Mouse (Mus musculus): ENCODE data around the gene Sema4g. TPM values are rescaled to one million over a fixed set of nuclear protein-coding genes. Genes with fewer than 3 reads are reported as not detected.

Gene Sema4g
- 10 to 100 TPM; 15.5 to 26.5 TPM for total RNA-seq (2021)
- long read RNA-seq, experiment 1, partial matches to known transcripts = 4 of 4 reads
- long read RNA-seq, experiment 1, other reads (novel, unspliced or antisense) = 0 of 4 reads
- long read RNA-seq, experiment 2, partial matches to known transcripts = 0 of 1 reads
- long read RNA-seq, experiment 2, other reads (novel, unspliced or antisense) = 1 of 1 reads

DNA sequence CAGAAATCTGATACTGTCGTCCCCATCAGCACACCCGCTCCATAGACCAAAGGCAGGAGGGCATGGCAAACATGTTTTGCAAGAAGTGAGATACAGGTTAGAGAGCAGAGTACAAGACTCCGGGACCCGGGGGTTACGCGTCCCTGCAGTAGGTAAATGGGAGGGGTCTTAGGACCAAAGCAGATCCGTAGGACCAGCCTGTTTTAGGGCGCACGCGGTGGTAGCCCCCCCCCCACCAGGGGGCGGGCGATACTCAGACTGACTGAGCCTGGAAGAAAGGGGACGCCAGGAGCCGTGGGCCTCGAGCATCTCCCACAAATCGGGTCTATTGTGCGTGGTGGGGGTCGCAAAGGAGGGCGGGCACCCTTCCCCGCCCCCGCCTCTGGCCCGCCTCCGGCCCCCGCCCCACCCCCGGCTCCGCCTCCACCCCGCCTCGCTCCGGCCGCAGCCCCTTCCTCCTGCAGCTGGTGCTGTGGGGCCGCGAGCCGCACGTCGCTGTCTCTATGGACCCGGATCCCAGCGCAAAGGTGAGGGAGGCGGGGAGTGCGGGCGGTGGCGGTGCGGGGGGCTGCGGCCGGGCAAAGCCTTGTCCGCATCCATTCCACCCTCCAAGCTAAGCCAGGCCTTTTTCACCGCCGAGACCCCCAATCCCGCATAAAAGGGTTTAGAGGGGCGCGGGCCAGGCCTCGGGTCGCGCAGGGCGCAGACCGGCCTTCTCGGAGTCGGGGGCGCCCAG lies at the start of gene Sema4g:
Gene Sema4g (plus strand): TSS at position 271 of the 736 bp plus-strand sequence.
- DNase-seq (ENCODE audit: low spot score in 2 of 2) = no peak

DNA sequence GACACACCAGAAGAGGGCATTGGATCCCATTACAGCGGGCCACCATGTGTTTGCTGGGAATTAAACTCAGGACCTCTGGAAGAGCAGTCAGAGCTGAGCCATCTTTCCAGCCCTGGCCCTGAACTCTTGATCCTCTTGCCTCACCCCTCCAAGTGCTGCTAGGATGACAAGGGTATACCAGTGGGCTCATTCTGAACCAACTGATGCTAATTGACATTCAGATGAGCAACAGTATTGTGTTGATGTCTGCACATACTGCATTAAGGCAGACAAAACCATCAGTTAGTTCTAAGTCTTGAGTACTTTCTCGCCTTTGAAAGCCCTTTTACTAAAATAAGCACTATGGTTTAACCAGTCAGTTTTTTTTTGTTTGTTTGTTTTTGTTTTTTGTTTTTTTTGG lies 29.3 kb upstream of the Sema4g start:
- no peak for DNase-seq (ENCODE audit: low spot score in 2 of 2)

DNA sequence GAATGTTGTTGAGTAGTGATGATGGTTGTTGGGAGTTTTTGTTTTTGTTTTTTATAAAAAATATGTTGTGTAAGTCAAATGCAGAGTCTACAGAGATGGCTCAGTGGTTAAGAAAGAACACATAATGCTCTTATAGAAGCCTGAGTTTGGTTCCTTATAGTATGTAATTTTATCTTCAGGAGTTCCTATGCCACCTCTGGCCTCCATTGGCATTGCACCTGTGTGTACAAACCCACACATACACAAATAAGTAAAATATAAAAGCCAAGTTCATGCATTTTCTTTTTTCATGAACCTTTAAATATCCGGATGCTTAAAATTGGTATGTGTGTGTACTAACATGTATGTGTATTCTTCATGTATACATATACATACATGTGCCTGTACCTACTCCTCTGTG lies 22.9 kb upstream of the Sema4g start:
- no peak for DNase-seq (ENCODE audit: low spot score in 2 of 2)

DNA sequence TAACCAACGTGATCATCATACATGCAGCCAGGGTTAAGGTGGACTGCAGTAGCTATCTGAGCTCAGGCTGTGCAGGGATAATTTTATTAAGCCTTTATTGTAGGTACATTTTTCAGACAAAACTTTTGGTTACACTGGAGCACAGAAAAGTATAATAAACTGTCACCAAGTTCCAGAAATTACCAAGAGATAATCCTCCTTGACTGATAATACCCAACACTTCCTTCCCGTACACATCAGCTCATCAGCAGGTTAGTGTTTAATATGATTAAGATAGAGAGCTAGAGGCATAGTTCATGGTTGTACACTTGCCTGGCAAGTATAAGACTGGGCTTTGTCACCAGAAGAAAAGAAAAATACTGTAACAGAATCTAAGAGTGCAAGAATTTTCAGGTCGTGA lies 20.6 kb upstream of the Sema4g start:
- no peak for DNase-seq (ENCODE audit: low spot score in 2 of 2)

DNA sequence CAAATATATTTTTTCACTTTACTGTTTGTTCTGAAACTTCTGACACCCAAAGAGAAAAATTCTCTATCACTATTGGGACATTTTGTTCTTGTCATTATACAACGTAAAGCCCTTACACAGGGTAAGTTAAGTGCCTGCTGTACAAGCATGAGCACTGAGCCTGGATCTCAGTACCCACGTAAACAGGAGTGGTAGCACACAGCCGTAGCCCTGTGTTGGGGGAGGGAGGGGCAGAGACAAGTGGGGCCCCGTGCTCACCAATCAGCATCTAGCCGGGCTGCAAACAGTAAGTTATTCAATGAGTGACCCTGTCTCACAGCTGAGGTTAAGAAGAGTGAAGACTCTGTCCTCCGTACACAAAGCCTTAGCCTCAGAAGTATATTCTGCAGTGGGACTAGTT lies 12.3 kb upstream of the Sema4g start:
- no peak for DNase-seq (ENCODE audit: low spot score in 2 of 2)

DNA sequence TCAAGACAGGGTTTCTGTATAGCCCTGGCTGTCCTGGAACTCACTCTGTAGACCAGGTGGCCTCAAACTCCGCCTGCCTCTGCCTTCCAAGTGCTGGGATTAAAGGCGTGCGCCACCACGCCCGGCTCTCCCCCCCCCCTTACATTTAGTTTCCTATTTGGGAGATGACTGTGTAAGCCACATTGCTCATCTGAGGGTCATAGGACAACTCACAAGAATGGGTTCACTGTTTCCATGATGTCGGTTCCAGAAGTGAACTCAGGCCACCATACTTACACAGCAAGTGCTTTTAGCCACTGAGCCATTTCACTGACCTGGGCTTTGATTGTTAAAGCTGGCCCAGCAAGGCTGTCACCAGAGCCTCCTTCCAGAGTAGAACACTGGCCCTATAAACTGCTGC lies 11.8 kb upstream of the Sema4g start:
- DNase-seq (ENCODE audit: low spot score in 2 of 2) = no peak

DNA sequence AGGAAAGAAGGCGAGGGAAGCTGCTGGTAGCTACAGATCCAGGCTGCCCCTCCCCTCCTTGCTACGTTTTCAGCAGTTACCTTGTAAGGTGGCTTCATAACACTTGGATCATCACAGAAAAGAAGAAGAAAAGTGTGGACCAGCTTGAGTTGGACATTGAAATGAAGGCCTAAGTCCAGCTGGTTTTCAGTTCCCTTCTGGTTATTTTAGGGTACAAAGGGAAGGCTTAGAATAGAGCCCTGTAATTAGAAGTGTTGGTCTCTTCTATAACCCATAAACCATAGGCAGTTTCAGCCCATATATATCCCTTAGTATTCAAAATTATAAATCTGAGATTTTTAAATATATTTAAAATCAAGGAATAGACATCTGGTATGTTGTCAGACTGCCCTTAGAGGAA lies 8.1 kb upstream of the Sema4g start:
- no peak for DNase-seq (ENCODE audit: low spot score in 2 of 2)

DNA sequence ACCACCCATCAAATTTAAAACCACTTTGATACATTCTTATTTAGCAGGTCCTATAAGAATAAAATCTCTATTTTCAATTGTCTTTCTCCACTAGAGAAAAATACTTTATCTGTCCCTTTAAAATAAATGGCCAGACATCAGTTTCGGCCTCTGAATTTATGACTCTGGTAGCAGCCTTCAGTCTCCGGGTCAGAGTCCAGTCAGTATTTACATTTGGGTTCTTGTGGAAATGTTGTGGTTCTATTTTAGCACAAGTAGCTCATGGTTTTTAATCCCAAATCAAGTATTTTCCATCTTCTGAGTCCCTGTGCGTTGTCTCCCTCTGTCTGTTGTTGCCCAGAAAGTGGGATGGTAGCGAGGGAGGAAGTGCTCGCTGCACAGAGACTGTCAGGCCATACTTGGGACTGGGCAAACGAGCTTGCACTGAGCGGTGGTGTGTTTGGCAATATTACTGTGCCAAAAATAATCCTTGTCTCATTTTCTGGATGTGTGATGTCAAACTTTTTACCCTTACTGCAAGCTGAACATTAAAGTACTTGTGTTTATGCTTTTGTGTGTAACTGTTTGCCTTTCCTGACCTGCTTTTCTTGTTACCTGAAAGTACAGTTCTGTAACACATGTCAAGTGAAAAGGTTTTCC lies 6.3 kb upstream of the Sema4g start:
- no peak for DNase-seq (ENCODE audit: low spot score in 2 of 2)

DNA sequence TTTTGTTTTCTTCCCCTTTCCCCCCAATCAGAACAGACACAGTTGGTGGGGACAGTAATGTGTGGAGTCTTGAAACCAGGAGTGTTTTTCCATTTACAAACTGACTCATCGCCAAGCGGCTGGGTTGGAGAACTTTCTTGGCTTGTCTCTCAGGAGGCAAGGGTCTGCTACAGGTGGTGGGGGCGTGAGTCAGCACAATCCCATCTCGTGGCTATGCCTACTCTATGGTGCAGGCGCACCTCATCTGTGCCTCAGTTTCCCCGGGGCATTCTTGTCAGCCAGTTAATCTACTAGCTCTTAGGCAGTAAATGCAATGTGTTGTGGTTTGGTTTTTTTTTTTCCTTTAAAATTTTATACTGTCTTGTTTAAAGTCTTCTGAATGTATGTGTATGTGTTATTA lies 5.5 kb upstream of the Sema4g start:
- no peak for DNase-seq (ENCODE audit: low spot score in 2 of 2)

DNA sequence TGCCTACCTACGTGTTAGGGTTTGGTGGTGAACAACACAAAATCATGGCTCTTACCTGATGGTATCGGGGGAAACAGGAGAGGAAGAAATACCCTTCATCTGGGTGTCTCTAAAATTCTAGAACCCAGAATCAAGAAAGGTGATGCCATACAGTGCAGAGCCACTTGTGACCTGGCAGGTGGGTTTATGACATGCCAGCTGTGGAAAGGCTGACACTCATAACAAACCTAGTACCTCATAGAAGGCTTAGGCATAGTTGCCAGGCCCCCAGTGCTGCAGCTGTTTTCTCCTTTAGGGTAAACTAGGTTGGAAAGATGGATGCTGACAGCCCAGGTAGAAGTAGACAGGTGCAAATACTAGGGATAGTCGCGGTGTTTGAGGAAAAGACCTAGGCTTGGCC lies 4.5 kb upstream of the Sema4g start:
- DNase-seq (ENCODE audit: low spot score in 2 of 2) = no peak

DNA sequence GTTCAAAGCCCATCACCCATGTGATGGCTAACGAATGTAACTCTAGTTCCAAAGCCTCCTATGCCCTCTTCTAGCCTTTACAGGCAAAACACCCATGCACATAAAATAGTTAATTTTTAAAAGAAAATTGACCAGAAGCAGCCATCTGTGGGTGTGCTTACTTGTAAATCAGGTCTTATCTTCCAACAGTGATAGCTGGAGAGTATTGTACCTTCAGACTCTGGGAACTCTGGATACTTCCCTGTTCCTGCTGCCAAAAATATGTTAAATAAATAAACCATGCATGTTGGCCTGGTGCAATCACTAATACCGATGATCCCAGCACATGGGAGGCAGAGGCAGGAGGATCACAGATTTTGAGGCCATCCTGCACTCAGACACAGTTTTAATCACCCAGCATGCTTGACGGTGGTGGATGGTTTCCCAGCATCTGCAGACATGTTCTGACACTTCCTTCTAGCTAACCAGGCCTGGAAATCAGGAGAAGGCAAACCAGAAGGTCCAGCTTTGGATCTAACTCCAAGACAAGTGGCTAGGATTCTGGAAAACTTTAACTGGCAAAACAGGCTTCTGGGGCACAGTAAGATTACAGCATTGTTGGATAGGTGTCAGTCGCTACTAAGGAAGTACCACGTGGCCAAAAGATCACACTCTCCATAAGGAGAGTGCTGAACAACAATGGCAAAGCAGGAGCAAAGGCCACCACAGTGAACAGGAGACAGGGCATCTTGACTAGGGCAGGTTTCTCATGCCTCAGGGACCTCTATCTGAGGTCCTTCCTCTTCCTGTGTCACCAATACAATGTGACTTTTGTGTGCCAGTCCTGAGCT lies 3.5 kb upstream of the Sema4g start:
- no peak for DNase-seq (ENCODE audit: low spot score in 2 of 2)

DNA sequence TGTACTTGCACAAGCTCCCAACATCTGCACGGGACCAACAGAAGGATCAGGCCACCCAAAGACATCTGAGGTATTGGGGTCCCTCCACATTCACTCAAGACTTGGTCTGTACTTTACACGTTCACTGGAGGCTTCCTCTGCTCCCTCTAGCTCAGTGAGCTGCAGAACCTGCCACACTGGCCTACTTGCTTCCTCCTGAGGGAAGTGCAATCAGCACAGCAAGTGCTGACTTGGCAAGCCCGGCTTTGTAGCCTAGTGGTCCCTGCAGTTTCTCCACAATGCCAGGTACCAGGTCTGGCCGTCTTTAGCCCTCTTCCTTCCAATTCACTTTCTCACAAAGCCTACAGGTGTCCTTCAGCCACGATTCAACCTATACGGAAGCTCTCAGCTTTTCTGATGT lies 1.9 kb upstream of the Sema4g start:
- DNase-seq (ENCODE audit: low spot score in 2 of 2) = no peak

DNA sequence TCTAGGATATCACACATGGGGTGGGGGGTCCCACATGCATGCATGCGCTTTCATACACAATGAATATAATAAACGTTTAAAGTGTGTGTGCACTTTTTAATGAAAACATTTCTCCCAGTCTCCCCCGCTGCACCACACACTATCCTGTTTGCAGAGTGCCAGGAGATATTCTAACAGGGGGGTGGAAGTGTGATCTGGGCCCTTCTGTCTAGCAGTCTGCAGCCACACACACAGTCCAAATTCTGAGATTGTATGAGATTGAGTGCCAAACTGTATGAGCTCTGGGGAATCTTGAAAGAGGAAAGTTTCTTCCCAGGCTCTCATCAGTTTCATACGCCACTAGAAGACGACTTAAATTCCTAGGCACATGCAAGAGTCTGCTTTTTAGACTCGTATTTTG lies 1.1 kb upstream of the Sema4g start:
- DNase-seq (ENCODE audit: low spot score in 2 of 2) = no peak

DNA sequence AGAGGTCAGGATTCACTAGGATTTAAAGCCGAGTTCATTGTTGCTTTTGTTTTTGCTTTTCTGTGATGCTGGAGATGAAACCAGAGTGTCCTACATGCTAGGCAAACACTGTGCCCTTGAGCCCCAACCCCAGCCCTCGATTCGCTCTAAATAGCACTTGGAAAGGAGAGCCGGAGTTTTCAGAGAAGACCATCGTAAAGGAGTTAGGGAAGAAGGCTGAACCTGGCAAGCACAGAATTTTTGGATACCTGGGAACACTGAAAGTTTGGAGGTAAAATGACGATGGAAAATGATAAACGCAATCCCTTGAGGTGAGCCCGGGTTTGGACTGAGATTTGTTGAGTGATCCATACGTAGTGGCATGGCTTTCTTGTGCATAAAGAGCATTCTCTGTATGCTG lies 580 bp upstream of the Sema4g start:
- DNase-seq (ENCODE audit: low spot score in 2 of 2) = no peak

DNA sequence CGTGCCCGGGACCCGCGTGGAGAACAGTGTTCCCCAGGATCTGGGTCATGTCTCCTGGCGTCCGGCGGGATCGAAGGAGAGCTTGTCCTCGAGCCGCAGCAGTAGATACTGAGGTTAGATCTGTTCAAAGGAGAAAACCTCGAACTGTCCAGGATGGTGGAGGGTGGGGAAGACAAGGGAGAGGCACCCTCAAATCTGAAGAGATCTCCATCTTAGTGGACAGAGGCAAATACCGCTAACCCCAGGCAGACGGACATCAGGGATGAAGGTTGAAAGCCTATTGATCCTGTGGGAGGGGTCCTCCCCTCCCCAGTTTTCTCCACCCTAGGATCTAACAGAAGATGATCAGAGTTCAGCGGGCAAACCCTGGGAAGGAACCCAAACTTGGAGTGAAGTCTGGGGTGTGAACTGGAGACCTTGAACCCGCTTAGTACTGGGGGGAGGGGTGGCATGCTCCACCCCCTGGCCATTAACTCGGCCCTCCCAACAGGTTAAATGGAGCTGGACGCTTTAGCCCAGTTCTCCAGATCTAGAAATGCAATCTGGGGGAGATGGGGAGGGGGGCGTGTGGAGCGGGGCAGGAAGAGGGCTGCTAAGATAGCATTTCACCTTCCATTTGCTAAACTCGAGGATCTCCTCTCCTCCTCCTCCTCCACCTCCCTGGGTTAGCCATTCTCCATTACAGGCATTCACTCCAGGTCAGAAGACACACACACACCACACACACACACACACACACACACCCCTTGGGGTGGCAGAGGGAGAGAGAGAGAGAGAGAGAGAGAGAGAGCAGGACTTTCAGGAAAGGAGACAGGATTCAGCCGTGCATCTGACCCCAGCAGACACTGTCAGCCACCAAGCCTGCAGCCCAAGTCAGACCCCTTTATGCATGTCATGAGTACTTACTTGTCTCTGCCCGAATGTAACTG lies 930 bp downstream of the Sema4g start:
- DNase-seq (ENCODE audit: low spot score in 2 of 2) = no peak

DNA sequence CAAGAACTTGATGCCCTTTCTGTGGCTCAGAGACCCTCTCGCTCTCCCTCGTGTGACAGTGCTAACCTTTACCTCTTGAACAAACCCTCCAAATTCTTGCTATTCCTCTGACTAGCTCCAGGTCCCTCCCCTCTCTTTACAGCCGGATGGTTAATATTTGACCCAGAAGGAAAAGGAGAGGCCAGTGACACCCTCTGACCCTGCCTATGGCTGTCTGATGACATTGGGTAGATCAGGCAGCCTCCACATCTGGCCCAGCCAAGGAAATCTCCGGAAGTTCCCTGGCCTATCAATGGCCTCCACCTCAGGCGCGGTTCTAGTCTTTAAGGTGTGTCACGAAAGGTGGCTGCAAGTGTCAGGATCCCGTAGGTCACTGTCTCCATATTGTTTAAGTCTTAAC lies 2.1 kb downstream of the Sema4g start:
- no peak for DNase-seq (ENCODE audit: low spot score in 2 of 2)

DNA sequence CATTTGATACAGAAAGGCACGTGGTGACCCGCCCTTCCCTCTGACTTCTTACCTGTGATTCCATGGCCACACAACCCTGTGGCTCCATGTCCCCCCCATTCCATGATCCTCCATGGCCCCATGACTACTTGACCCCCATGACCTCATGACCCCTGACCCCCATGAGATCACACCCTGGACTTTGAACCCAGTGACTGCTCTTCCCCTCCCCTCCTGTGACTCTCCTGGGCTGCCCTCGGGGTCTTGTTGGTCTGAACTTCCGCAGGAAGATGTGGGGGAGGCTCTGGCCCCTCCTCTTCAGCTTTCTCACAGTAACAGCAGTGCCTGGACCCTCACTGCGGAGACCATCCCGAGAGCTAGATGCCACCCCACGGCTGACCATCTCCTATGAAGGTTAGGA lies 3.3 kb downstream of the Sema4g start:
- no peak for DNase-seq (ENCODE audit: low spot score in 2 of 2)

DNA sequence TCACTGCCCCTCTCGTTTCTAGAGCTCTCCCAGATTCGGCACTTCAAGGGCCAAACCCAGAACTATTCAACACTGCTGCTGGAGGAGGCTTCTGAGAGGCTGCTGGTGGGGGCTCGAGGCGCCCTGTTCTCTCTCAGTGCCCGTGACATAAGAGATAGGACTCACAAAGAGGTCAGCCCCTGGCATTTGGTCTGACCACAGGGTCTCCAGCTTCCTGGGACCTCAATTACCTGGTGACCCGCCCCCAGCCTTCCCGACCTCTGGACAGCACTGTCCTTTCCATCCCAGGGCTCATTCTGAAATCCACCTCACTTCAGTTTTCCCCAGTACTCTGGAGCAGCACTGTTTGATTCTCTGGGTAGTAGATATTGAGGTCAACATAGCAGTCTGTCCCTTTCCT lies 3.8 kb downstream of the Sema4g start:
- DNase-seq (ENCODE audit: low spot score in 2 of 2) = no peak

DNA sequence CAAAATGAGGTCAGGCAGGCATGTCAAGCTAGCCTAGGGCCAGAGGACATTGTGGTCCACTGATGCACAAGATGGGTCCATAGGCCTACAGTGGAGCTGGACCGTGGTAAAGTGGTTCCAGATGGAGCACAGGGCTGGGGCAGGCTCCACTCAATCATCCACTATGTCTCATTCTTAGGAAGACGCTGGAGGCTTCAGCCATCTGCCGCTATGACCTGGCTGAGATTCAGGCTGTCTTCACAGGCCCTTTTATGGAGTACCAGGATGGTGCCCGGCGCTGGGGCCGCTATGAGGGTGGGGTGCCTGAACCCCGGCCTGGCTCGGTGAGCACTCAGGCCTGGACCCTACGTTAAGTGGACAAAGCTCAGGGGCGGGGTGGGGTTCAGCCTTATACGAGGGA lies 8.9 kb downstream of the Sema4g start:
- DNase-seq (ENCODE audit: low spot score in 2 of 2) = no peak

DNA sequence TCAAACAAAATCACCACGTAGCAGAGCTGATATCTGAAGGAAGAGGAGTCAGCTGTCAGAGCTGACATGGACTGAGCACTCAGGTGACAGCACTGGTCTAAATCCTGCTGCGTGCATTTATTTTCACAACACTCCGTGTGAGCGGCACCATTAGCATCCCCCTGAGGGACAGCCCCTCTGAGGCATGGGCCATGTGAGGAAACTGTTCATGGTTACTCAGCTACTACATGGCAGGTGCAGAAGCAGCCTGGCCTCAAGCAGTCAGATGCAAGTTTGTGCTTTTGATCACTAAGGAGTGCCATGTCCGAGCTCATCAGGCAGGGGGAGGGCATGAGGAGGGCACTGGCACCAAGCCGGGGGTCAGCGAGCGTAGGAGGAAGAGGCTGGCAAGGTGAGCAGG lies 10.7 kb downstream of the Sema4g start:
- no peak for DNase-seq (ENCODE audit: low spot score in 2 of 2)

DNA sequence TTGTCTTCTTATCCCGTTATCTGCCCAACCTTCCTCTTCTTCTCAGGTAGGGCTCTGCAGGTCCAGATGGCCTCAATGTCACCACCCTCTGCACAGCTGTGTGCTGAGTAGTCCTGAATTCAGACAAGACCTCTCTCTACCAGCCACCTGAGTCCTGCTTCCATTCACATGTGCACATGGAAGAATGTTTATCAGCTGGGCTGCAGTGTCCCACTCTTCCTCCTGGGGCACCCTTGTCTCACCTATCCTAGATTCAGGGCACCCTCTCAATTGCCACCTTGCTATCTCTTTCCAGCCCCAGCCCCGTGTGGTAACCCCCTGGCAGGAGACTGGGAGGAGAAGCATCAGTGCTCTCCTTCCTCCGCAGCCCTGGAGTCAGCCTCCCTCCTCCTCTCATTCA lies 13.4 kb downstream of the Sema4g start:
- no peak for DNase-seq (ENCODE audit: low spot score in 2 of 2)
